Mouse (Mus musculus) heart, embryonic 13.5 days (tissue): Measurements from ENCODE around the gene Prkag3. TPM values are rescaled to one million over a fixed set of nuclear protein-coding genes. Genes with fewer than 3 reads are reported as not detected.

ENCODE experiments used
- polyA plus RNA-seq: library from polyadenylated mRNA; unstranded; fragments of >200 nt; fragmentation: Nextera tagmentation; extraction: Ambion mirVana; gene quantifications from 2 replicates; pipeline ENCODE4 v1.2.1, GENCODE M21; 2015

The Prkag3 gene
- polyA plus RNA-seq, 1 experiment from 2014 or later = 4.2 TPM

Other genes with a start within 250 kb of the Prkag3 start
- gene Cnot9, start 243.2 kb downstream of the Prkag3 start, polyA plus RNA-seq = 31.7 and 33.6 TPM in 2 replicates
- gene Plcd4, start 206.3 kb downstream of the Prkag3 start, polyA plus RNA-seq = 0.52 and 0.64 TPM in 2 replicates
- 19.1 and 19.2 TPM in 2 replicates for gene Usp37, start 204.9 kb downstream of the Prkag3 start, polyA plus RNA-seq
- gene Zfp142, start 161.0 kb downstream of the Prkag3 start, polyA plus RNA-seq = 4.9 and 5.1 TPM in 2 replicates
- gene Bcs1l, start 160.9 kb downstream of the Prkag3 start, polyA plus RNA-seq = 20.5 and 21.7 TPM in 2 replicates
- gene Rnf25, start 147.8 kb downstream of the Prkag3 start, polyA plus RNA-seq = 23.7 and 24.5 TPM in 2 replicates
- gene Stk36, start 147.8 kb downstream of the Prkag3 start, polyA plus RNA-seq = 2.8 and 3.5 TPM in 2 replicates
- gene Ttll4, start 87.5 kb downstream of the Prkag3 start, polyA plus RNA-seq = 8.0 and 9.1 TPM in 2 replicates
- gene Cyp27a1, start 35.6 kb downstream of the Prkag3 start, polyA plus RNA-seq = 11.1 and 11.3 TPM in 2 replicates
- gene Wnt6, start 22.7 kb upstream of the Prkag3 start, polyA plus RNA-seq = 0.31 and 0.36 TPM in 2 replicates
- not detected in 2 replicates for gene Wnt10a, start 42.3 kb upstream of the Prkag3 start, polyA plus RNA-seq
- gene Cdk5r2, start 105.7 kb upstream of the Prkag3 start, polyA plus RNA-seq = not detected in 2 replicates
- gene Fev, start 136.2 kb upstream of the Prkag3 start, polyA plus RNA-seq = 0.90 and 1.4 TPM in 2 replicates
- not detected in 2 replicates for gene Cryba2, start 143.9 kb upstream of the Prkag3 start, polyA plus RNA-seq
- gene Cfap65, start 186.4 kb upstream of the Prkag3 start, polyA plus RNA-seq = not detected in 2 replicates
- gene Ihh, start 202.5 kb upstream of the Prkag3 start, polyA plus RNA-seq = 0.05 and 0.31 TPM in 2 replicates